Mouse (Mus musculus) CH12.LX (cell line): ENCODE results near the gene Gm7534.

Experiments used
- CTCF ChIP-seq, 2 experiments: IDR thresholded peaks in 1 of 2; conservative IDR thresholded peaks in 1 of 2; 2 replicates each; pipeline ENCODE4 v1.5.1; 2011 to 2012; ENCODE audit warnings: low read depth in 2 of 2, low read length in 2 of 2, improper control_type of control experiment in 1 of 2, inconsistent platforms in 1 of 2, mild to moderate bottlenecking in 1 of 2, moderate library complexity in 1 of 2
- EP300 ChIP-seq: IDR thresholded peaks from 2 replicates; pipeline ENCODE4 v1.6.1; 2011; ENCODE audit warnings: low read length, improper control_type of control experiment
- MAFK ChIP-seq: IDR thresholded peaks from 2 replicates; pipeline ENCODE4 v1.6.1; 2011; ENCODE audit warnings: low read length, improper control_type of control experiment; ENCODE audit not compliant: insufficient replicate concordance
- POLR2A ChIP-seq: IDR thresholded peaks from 2 replicates; pipeline ENCODE4 v1.6.1; 2011; ENCODE audit warnings: low read depth, mild to moderate bottlenecking, improper control_type of control experiment, low read length
- RAD21 ChIP-seq: IDR thresholded peaks from 2 replicates; pipeline ENCODE4 v1.6.1; 2011; ENCODE audit warnings: low read depth, mild to moderate bottlenecking, low read length, improper control_type of control experiment, moderate library complexity
- TCF12 ChIP-seq: IDR thresholded peaks from 2 replicates; pipeline ENCODE4 v1.6.1; 2014; ENCODE audit warnings: low read depth, mild to moderate bottlenecking, inconsistent platforms, low read length, improper control_type of control experiment
- USF1 ChIP-seq: IDR thresholded peaks from 2 replicates; pipeline ENCODE4 v1.6.1; 2014; ENCODE audit warnings: low read depth, mild to moderate bottlenecking, inconsistent platforms, low read length, improper control_type of control experiment
- ZNF384 ChIP-seq: IDR thresholded peaks from 2 replicates; pipeline ENCODE4 v1.6.1; 2012; ENCODE audit warnings: low read depth, low read length, improper control_type of control experiment, inconsistent platforms

DNA sequence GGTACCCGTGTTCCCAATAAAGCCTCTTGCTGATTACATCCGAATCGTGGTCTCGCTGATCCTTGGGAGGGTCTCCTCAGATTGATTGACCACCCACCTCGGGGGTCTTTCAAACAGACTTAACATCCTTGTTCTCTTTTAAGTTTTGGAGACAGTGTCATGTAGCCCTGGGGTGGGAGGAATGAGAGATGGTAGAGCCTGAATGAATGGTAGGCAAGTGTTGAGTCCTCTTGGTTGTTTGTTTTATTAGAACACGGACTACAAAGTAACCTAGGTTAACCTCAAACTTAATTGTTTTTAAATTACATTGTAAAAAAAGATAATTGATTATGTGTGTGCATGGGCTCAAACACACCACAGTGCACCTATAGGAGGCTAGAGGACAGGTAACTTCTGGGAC is 38.2 kb downstream of the Gm7534 start:
- TF ChIP-seq TCF12, result no peak
- no peak for TF ChIP-seq POLR2A
- TF ChIP-seq MAFK, result no peak
- TF ChIP-seq USF1, result no peak
- no peak for TF ChIP-seq CTCF (conservative IDR thresholded peaks at IDR 0.05 in 1 of 2, IDR thresholded peaks at IDR 0.05 in 1 of 2; ENCODE audit: low read depth in 2 of 2, low read length in 2 of 2)
- TF ChIP-seq EP300, result no peak
- TF ChIP-seq RAD21, result no peak
- no peak for TF ChIP-seq ZNF384
